Mouse (Mus musculus) monocyte, adult 5-6 weeks (primary cell): ENCODE results near the gene Gpr25. TPM values are rescaled to one million over a fixed set of nuclear protein-coding genes. Genes with fewer than 3 reads are reported as not detected.

Experiments used
- total RNA-seq: library from RNA; stranded (forward); fragments of 200-1000, 200-491, 200-594 nt; gene quantifications from 3 replicates; pipeline ENCODE4 v1.2.3, GENCODE M21; 2017

Gpr25 gene
- total RNA-seq, 1 experiment from 2014 or later = not detected

Other genes starting within 250 kb of the Gpr25 start
- gene Ascl5, start 210.1 kb downstream of the Gpr25 start, total RNA-seq = not detected in 3 replicates
- gene Cacna1s, start 208.1 kb downstream of the Gpr25 start, total RNA-seq = 0.64 to 1.6 TPM (median 1.1 TPM) in 3 replicates
- gene Kif21b, start 129.5 kb downstream of the Gpr25 start, total RNA-seq = 77.9 to 156 TPM (median 101 TPM) in 3 replicates
- gene Mroh3, start 48.0 kb downstream of the Gpr25 start, total RNA-seq = 0.32 TPM in 1 of 3 replicates, not detected in the others
- not detected in 3 replicates for gene Inava, start 26.6 kb downstream of the Gpr25 start, total RNA-seq
- 25.1 to 39.6 TPM (median 31.9 TPM) in 3 replicates for gene Camsap2, start 85.2 kb upstream of the Gpr25 start, total RNA-seq
- 12.1 to 24.9 TPM (median 14.9 TPM) in 3 replicates for gene Ddx59, start 154.4 kb upstream of the Gpr25 start, total RNA-seq
- gene Kif14, start 205.5 kb upstream of the Gpr25 start, total RNA-seq = 0.78 TPM in 1 of 3 replicates, not detected in the others